Comparison of ENCODE assay signal across 1 mouse cellular context in the genomic region with DNA sequence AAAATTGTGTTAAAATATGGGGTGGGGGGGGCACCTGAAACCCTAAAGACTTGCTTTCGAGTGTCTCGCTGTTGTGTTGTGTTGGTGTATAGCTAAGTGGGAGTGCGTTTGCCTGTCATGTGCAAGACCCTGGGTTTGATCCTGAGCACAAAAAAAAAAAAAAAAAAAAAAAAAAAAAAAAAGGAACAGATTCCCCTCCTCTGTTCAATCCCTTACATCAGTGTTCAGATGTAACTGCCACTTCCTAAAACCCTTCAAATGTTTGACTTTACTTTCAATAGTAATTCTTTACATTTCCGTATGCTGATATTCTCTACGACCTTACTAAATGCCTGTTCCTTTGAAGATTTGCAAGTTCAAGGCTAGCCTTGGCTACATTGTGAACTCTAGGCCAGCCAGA.
TF ChIP-seq lines count a peak whose summit lies in the region.

No protein-coding gene starts in this region.

TF ChIP-seq in MEL, 35 proteins besides CTCF, POLR2A, EP300 and RAD21 (continued from another document):
- TF ChIP-seq TBP (IDR thresholded peaks at IDR 0.05; ENCODE audit: low read depth, low read length) = no peak
- no peak for TF ChIP-seq ZKSCAN1 (IDR thresholded peaks at IDR 0.05; ENCODE audit: low read depth, low read length)
- TF ChIP-seq NELFE (IDR thresholded peaks at IDR 0.05; ENCODE audit: low read depth, low read length) = no peak
